Mouse (Mus musculus) induced T-regulatory cell, adult 2 months (primary cell): ENCODE results near the gene Selenof.

ENCODE experiments used
- DNase-seq: peaks from one replicate; pipeline ENCODE4 v3.0.0-alpha.2; 2012; ENCODE audit warnings: low read depth

Gene Selenof

GRCm38 (mm10) chr3:144642141-144642540 is 72.0 kb downstream of the Selenof start:
- DNase-seq, result no peak

GRCm38 (mm10) chr3:144643301-144643871 is 73.3 kb downstream of the Selenof start:
- no peak for DNase-seq

- no peak for DNase-seq
Observed at GRCm38 (mm10) chr3:144644202-144644601, 74.1 kb downstream of the Selenof start.
